Mouse (Mus musculus) megakaryocyte, embryonic 14.5 days (primary cell): ENCODE measurements at regions not wholly inside any gene's neighbourhood (a gene's known extent, or its start where the extent isn't known, plus 50 kb on each side); places are given as distances from the start of the nearest gene placed in this dataset.

ENCODE experiments used
- H3K27me3 ChIP-seq: replicated peaks from 2 replicates; pipeline ENCODE3; 2012; ENCODE audit warnings: inconsistent platforms
- H3K36me3 ChIP-seq: replicated peaks from 2 replicates; pipeline ENCODE3; 2012; ENCODE audit warnings: low read length, inconsistent platforms, mixed read lengths
- H3K4me1 ChIP-seq: 2 replicates; pipeline ENCODE4 v1.6.1; 2012; ENCODE audit warnings: inconsistent platforms
- H3K4me3 ChIP-seq: replicated peaks from 2 replicates; pipeline ENCODE3; 2012; ENCODE audit warnings: moderate library complexity, mild to moderate bottlenecking, inconsistent platforms
- H3K9me3 ChIP-seq: 2 replicates; pipeline ENCODE4 v1.6.1; 2012; ENCODE audit warnings: inconsistent platforms
- FLI1 ChIP-seq: IDR thresholded peaks from 2 replicates; pipeline ENCODE4 v1.6.1; 2012; ENCODE audit warnings: low read length, inconsistent platforms, mixed read lengths
- GATA1 ChIP-seq: IDR thresholded peaks from 3 replicates; pipeline ENCODE4 v1.6.1; 2012; ENCODE audit warnings: mixed read lengths, low read length, inconsistent platforms, borderline replicate concordance

DNA sequence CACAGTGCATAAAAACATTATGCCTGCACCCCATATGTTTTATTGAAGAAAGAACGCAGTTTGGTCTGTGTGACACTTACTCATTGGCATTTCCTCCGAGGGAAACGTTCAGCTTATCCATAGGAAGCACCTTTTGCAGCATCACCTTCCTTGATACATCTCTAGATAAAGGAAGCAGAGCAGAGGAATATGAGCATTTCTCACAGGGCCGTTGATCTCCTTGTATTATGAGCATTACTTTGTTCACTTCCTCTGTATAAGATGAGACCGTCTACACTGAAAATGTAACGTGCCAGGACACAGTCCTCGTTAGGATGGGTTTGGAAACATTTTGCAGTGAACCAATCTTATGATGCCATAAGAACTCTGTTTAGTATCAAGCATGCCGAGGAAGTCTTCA is 1648.5 kb upstream of the Gm7489 start:
- Histone ChIP-seq H3K36me3 (no peaks in the 10 kb centered on the region), H3K27me3 (no peaks in the 10 kb centered on the region), H3K9me3 (peaks cover 5% of the 10 kb centered on the region; the same call in 1 of the 2 replicates), H3K4me3 (peak overlapping the region; percentile 78), H3K4me1 (peaks cover 11% of the 10 kb centered on the region)
- TF ChIP-seq FLI1 (no peak), GATA1 (no peak)

DNA sequence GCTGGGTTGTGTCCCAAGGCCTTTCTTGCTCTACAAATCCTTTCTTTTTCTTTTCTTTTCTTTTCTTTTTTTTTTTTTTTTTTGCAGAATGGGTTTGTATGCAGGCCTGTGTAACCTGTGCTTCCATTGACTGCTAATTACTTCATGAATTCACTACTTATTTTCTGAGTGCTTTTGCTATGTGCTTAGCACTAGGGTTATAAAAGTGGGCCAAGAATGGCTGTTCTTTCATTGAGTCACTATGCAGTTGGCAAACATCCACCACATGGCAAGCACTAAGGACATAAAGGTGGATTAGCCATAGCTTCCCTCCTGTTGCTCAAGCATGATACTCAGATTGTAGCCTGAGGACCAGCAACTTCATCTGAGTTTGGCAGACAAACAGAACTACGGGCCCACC is 1641.8 kb upstream of the Gm7489 start:
- TF ChIP-seq FLI1 (no peak), GATA1 (no peak)
- no peaks in the 10 kb centered on the region for H3K9me3 ChIP-seq
- no peaks in the 10 kb centered on the region for H3K4me1 ChIP-seq
- no peak overlapping the region for H3K4me3 ChIP-seq
- no peaks in the 10 kb centered on the region for H3K36me3 ChIP-seq
- H3K27me3 ChIP-seq = no peaks in the 10 kb centered on the region
